Mouse (Mus musculus) forebrain, postnatal 0 days (tissue): ENCODE data around the gene Exph5. TPM values are rescaled to one million over a fixed set of nuclear protein-coding genes. Genes with fewer than 3 reads are reported as not detected.
A peak's percentile ranks its signal among the peaks of the same experiment; 100 is the strongest.

Experiments
- ATAC-seq: fragments of 200-750 bp; cut with Nextera tagmentation; 2 replicates; pipeline ENCODE4 v1.8.0; 2017; ENCODE audit warnings: mild to moderate bottlenecking, moderate library complexity
- DNase-seq: peaks from one replicate; pipeline ENCODE4 v3.0.0-alpha.2; 2015
- H3K27ac ChIP-seq: fragments of 300-500 bp; sonication (generic); 2 replicates; pipeline ENCODE4 v1.5.1; 2014; ENCODE audit warnings: low read depth, mild to moderate bottlenecking, antibody characterized with exemption, low read length, moderate library complexity, mixed read lengths
- H3K27me3 ChIP-seq: fragments of 300-500 bp; sonication (generic); 2 replicates; pipeline ENCODE4 v1.6.1; 2014; ENCODE audit warnings: mild to moderate bottlenecking, low read length, mixed read lengths; ENCODE audit not compliant: insufficient read depth
- H3K36me3 ChIP-seq: fragments of 300-500 bp; sonication (generic); 2 replicates; pipeline ENCODE4 v1.6.1; 2014; ENCODE audit warnings: mild to moderate bottlenecking, moderate library complexity; ENCODE audit not compliant: insufficient read depth
- H3K4me1 ChIP-seq: fragments of 300-500 bp; sonication (generic); 2 replicates; pipeline ENCODE4 v1.6.1; 2014; ENCODE audit warnings: antibody characterized with exemption; ENCODE audit not compliant: insufficient read depth
- H3K4me2 ChIP-seq: fragments of 300-500 bp; sonication (generic); 2 replicates; pipeline ENCODE4 v1.6.1; 2014; ENCODE audit warnings: low read depth, mild to moderate bottlenecking, moderate library complexity
- H3K4me3 ChIP-seq: fragments of 300-500 bp; sonication (generic); 2 replicates; pipeline ENCODE4 v1.5.1; 2014; ENCODE audit warnings: low read depth, low read length, mixed read lengths
- H3K9ac ChIP-seq: fragments of 300-500 bp; sonication (generic); 2 replicates; pipeline ENCODE4 v1.6.1; 2014; ENCODE audit warnings: mild to moderate bottlenecking
- H3K9me3 ChIP-seq: fragments of 300-500 bp; sonication (generic); 2 replicates; pipeline ENCODE4 v1.6.1; 2016; ENCODE audit warnings: low read length
- CTCF ChIP-seq: sonication (generic); IDR thresholded peaks from 2 replicates; pipeline ENCODE4 v1.5.1; 2016; ENCODE audit warnings: antibody characterized with exemption, control low read depth, low read depth
- WGBS: fragments of 180-500 bp; shearing (Covaris S2); extraction: QIAGEN DNeasy Blood & Tissue Kit; methylation state at CpG from one replicate; pipeline ENCODE4 v1.1.7; 2014; 5-methylcytosine and 5-hydroxymethylcytosine counted together
- polyA plus RNA-seq: library from polyadenylated mRNA; unstranded; fragments of >200 nt; fragmentation: Nextera tagmentation; extraction: Ambion mirVana; gene quantifications from 2 replicates; pipeline ENCODE4 v1.2.1, GENCODE M21; 2015
- total RNA-seq: library from RNA; depleted of rRNA; stranded (reverse); fragments of >200 nt; gene quantifications from 2 replicates; pipeline ENCODE4 v1.2.3, GENCODE M21; 2014

Exph5 gene
- total and polyA plus RNA-seq, 2 experiments from 2014 or later: 0.25 to 0.48 TPM

DNA sequence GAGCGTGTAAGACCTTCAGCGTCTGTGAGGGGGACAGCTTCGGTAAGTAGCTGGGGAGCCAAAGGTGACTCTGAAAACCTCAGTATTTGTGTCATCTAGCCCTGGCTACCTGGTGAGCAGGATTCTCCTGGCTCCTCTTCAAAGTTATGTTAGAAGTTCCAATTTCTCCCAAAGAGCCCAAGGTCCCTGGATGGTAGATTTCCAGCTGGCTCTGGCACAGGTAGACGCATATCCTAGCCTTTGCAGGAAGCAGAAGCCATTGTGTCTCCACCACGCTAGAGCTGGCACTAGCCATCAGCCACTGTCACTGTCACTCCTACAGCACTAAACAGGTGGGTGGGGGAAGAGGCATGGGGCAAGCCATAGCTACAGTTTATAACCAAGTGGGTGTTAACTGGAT is 51.7 kb downstream of the Exph5 start:
- DNase-seq (no peak), ATAC-seq (no peak)
- Histone ChIP-seq H3K27me3 (no peaks in the 10 kb centered on the region), H3K4me3 (no peak overlapping the region), H3K9me3 (0 out of 2 replicates have a peak, but pooled peaks cover 5% of the 10 kb centered on the region), H3K27ac (no peak overlapping the region), H3K4me1 (no peaks in the 10 kb centered on the region), H3K9ac (no peak overlapping the region), H3K36me3 (no peaks in the 10 kb centered on the region), H3K4me2 (no peak overlapping the region)
- TF ChIP-seq CTCF: no peak
- WGBS: 88% methylated on average over 5 of the region's 5 CpGs

GRCm38 (mm10) chr9:53356219-53357155 is 55.0 kb downstream of the Exph5 start:
- Histone ChIP-seq H3K9me3 (no peaks in the 10 kb centered on the region), H3K4me1 (no peaks in the 10 kb centered on the region), H3K4me2 (no peak overlapping the region), H3K36me3 (no peaks in the 10 kb centered on the region), H3K4me3 (no peak overlapping the region), H3K27me3 (no peaks in the 10 kb centered on the region), H3K9ac (no peak overlapping the region), H3K27ac (no peak overlapping the region)
- 78% methylated on average over 14 of the region's 14 CpGs for WGBS
- ATAC-seq: no peak
- no peak for DNase-seq
- no peak for TF ChIP-seq CTCF

DNA sequence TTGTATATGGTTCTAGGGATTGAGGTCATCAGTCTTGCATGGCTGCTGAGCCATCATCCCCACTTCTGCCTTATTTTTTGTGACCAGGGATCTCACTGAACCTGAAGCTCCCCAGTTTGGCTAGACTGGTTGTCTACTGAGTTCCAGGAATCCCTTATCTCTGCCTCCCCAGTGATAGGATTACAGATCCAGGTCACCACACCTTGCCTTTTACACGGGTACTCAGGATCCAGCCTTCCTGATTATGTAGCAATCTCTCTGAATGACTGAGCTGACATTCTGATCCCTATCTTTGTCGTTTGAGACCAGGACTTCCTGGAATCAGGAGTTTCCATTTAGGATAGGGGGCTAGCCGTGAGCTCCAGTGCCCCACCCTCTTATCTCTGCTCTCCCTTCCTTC is 69.9 kb downstream of the Exph5 start:
- no peak for ATAC-seq
- WGBS: 73% methylated on average over 3 of the region's 3 CpGs
- H3K9me3 ChIP-seq: no peaks in the 10 kb centered on the region

GRCm38 (mm10) chr9:53375907-53376306 is 74.4 kb downstream of the Exph5 start:
- Histone ChIP-seq H3K36me3 (no peaks in the 10 kb centered on the region), H3K27me3 (no peaks in the 10 kb centered on the region), H3K4me3 (no peak overlapping the region), H3K4me2 (no peak overlapping the region), H3K4me1 (no peaks in the 10 kb centered on the region), H3K9ac (no peak overlapping the region), H3K27ac (no peak overlapping the region), H3K9me3 (no peaks in the 10 kb centered on the region)
- ATAC-seq (no peak), DNase-seq (no peak)
- TF ChIP-seq CTCF: no peak
- 80% methylated on average over 4 of the region's 4 CpGs for WGBS

More for the DNA sequence above, 69.9 kb downstream of the Exph5 start:
- no peak for TF ChIP-seq CTCF
- no peak for DNase-seq
- no peaks in the 10 kb centered on the region for H3K4me1 ChIP-seq
- H3K27me3 ChIP-seq: no peaks in the 10 kb centered on the region
- H3K9ac ChIP-seq: no peak overlapping the region
- no peak overlapping the region for H3K27ac ChIP-seq
- H3K36me3 ChIP-seq: no peaks in the 10 kb centered on the region
- H3K4me2 ChIP-seq: no peak overlapping the region
- no peak overlapping the region for H3K4me3 ChIP-seq

DNA sequence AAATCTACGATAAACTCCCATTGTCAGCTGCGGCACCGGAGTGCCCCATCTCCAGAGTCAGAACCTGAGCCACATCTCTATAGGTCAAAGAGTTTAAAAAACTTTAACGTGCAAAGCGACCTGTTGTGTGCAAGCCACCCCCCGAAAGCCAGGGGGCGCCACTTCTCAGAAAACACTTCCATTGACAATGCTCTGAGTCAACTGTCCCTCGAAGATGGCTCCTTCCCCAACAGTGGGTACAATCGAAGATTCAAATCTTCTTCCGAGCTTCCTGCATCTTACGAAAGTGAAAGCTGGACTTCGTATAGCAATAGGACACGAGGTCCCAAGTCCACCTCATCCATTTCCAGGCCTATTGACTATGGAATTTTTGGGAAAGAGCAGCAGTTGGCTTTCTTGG is 75.3 kb downstream of the Exph5 start:
- Histone ChIP-seq H3K4me2 (no peak overlapping the region), H3K36me3 (no peaks in the 10 kb centered on the region), H3K9ac (no peak overlapping the region), H3K4me1 (no peaks in the 10 kb centered on the region), H3K9me3 (no peaks in the 10 kb centered on the region), H3K27me3 (no peaks in the 10 kb centered on the region), H3K4me3 (no peak overlapping the region), H3K27ac (no peak overlapping the region)
- peak; percentile 26; the same call in 1 of the 2 replicates for TF ChIP-seq CTCF
- ATAC-seq (no peak), DNase-seq (no peak)
- 88% methylated on average over 13 of the region's 13 CpGs for WGBS

DNA sequence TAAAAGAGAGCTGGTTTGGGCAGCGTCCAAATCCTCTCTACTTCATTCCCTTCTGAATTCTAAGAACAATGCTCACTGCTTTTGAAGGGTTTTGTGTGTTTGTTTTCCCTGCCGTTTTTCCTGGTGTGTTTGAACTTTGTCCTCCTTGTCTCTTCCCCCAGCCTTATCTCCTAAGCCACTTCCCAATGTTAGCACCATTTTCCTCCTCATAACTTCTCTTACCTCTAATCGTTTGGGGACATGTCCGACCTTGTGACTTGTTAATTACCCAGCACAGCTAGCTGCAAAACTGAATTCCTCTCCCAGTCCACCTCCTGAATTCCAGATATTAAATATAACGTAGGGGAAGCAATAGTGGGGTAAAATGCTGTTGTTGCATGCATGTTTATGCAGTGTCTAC is 76.1 kb downstream of the Exph5 start:
- H3K36me3 ChIP-seq: no peaks in the 10 kb centered on the region
- H3K9ac ChIP-seq: no peak overlapping the region
- 59% methylated on average over 5 of the region's 5 CpGs for WGBS
- no peak for TF ChIP-seq CTCF
- ATAC-seq (no peak), DNase-seq (no peak)
- no peak overlapping the region for H3K4me3 ChIP-seq
- no peak overlapping the region for H3K4me2 ChIP-seq
- H3K27me3 ChIP-seq: no peaks in the 10 kb centered on the region
- no peaks in the 10 kb centered on the region for H3K4me1 ChIP-seq
- H3K9me3 ChIP-seq: no peaks in the 10 kb centered on the region
- no peak overlapping the region for H3K27ac ChIP-seq

GRCm38 (mm10) chr9:53378171-53378570 is 76.7 kb downstream of the Exph5 start:
- Histone ChIP-seq H3K27me3 (no peaks in the 10 kb centered on the region), H3K36me3 (no peaks in the 10 kb centered on the region), H3K4me2 (no peak overlapping the region), H3K9ac (no peak overlapping the region), H3K4me1 (no peaks in the 10 kb centered on the region), H3K27ac (no peak overlapping the region), H3K4me3 (no peak overlapping the region), H3K9me3 (no peaks in the 10 kb centered on the region)
- DNase-seq: no peak
- TF ChIP-seq CTCF: no peak
- ATAC-seq: no peak
- WGBS: 80% methylated on average over 3 of the region's 3 CpGs
